Mouse (Mus musculus) kidney, embryonic 14.5 days (tissue): ENCODE results near the gene Pbx4. TPM values are rescaled to one million over a fixed set of nuclear protein-coding genes. Genes with fewer than 3 reads are reported as not detected.

Experiments
- ATAC-seq: fragments of 200-750 bp; cut with Nextera tagmentation; 2 replicates; pipeline ENCODE4 v1.8.0; 2017; ENCODE audit warnings: moderate number of reproducible peaks, mild to moderate bottlenecking, moderate TSS enrichment, moderate library complexity; ENCODE audit not compliant: low FRiP score, low TSS enrichment
- H3K27ac ChIP-seq: fragments of 300-500 bp; sonication (generic); 2 replicates; pipeline ENCODE4 v1.5.1; 2014; ENCODE audit warnings: low read depth, mild to moderate bottlenecking, low read length, moderate library complexity, mixed read lengths
- H3K27me3 ChIP-seq: fragments of 300-500 bp; sonication (generic); 2 replicates; pipeline ENCODE4 v1.6.1; 2014; ENCODE audit warnings: mild to moderate bottlenecking, low read length; ENCODE audit not compliant: control insufficient read depth, insufficient read depth
- H3K36me3 ChIP-seq: fragments of 300-500 bp; sonication (generic); 2 replicates; pipeline ENCODE4 v1.6.1; 2014; ENCODE audit warnings: low read length, mixed read lengths; ENCODE audit not compliant: control insufficient read depth, insufficient read depth
- H3K4me1 ChIP-seq: fragments of 300-500 bp; sonication (generic); 2 replicates; pipeline ENCODE4 v1.6.1; 2014; ENCODE audit warnings: low read length, mixed read lengths; ENCODE audit not compliant: control insufficient read depth, insufficient read depth
- H3K4me2 ChIP-seq: fragments of 300-500 bp; sonication (generic); replicated peaks from 2 replicates; pipeline ENCODE4 v1.6.1; 2014; ENCODE audit warnings: low read depth, mild to moderate bottlenecking, low read length
- H3K4me3 ChIP-seq: fragments of 300-500 bp; sonication (generic); 2 replicates; pipeline ENCODE4 v1.5.1; 2014; ENCODE audit warnings: mild to moderate bottlenecking, low read length
- H3K9ac ChIP-seq: fragments of 300-500 bp; sonication (generic); 2 replicates; pipeline ENCODE4 v1.6.1; 2014; ENCODE audit warnings: low read depth, mild to moderate bottlenecking, low read length, moderate library complexity
- H3K9me3 ChIP-seq: fragments of 300-500 bp; sonication (generic); 2 replicates; pipeline ENCODE4 v1.6.1; 2016; ENCODE audit warnings: low read length; ENCODE audit not compliant: control insufficient read depth
- WGBS: fragments of 180-500 bp; shearing (Covaris S2); extraction: QIAGEN DNeasy Blood & Tissue Kit; methylation state at CpG from one replicate; pipeline ENCODE4 v1.1.7; 2014; 5-methylcytosine and 5-hydroxymethylcytosine counted together
- polyA plus RNA-seq: library from polyadenylated mRNA; unstranded; fragments of >200 nt; fragmentation: Nextera tagmentation; extraction: Ambion mirVana; gene quantifications from 2 replicates; pipeline ENCODE4 v1.2.1, GENCODE M21; 2014

The Pbx4 gene
- polyA plus RNA-seq, 1 experiment from 2014 or later = 9.7 TPM

DNA sequence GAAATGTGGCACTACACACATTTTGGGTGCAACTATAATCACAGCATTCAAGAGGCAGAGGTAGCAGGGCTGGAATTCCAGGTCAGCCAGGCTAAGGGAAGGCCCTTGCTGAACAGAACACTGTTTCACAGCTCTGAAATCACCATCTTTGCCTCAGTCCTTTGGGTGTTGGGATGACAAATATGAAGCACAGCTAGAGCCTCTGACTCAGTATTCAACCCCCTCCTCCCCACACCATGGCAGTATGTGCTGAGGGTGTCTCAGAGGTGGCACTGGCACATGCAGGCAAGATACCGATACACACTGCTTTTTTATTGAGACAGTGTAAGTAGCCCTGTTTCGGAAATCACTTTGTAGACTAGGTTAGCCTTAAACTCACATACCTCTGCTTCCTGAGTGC is 74.0 kb downstream of the Pbx4 start:
- ATAC-seq = no peak

DNA sequence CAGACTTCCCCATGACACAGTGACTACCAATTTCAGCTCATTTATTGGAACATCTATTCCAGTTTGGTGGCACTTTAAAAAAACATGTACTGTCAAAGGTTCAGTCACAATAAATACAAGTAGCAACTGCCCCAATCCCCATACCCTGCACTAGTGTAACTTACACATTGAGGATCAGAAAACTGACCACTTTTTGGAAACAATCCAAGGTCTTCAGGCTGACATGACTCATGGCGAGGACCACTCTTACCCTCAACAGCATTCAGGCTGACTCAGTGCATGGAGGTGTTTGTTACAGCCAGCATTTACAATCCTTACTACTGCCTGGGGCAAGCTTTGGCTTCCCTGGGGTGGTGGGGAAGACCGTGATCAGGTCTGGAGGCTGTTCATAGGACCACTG is 74.8 kb downstream of the Pbx4 start:
- ATAC-seq = no peak
- Histone ChIP-seq H3K27me3 (no peaks in the 10 kb centered on the region), H3K4me2 (no peak overlapping the region), H3K4me1 (peaks cover 5% of the 10 kb centered on the region; the same call in 1 of the 2 replicates), H3K9me3 (no peaks in the 10 kb centered on the region), H3K9ac (no peak overlapping the region), H3K36me3 (peaks cover 41% of the 10 kb centered on the region), H3K4me3 (no peak overlapping the region), H3K27ac (no peak overlapping the region)
- 83% methylated on average over 2 of the region's 2 CpGs for WGBS

More for the DNA sequence above, 74.0 kb downstream of the Pbx4 start:
- 85% methylated on average over 2 of the region's 2 CpGs for WGBS
- Histone ChIP-seq H3K9me3 (no peaks in the 10 kb centered on the region), H3K9ac (no peak overlapping the region), H3K4me1 (peaks cover 9% of the 10 kb centered on the region; the same call in 1 of the 2 replicates), H3K36me3 (peaks cover 32% of the 10 kb centered on the region), H3K4me2 (no peak overlapping the region), H3K27me3 (no peaks in the 10 kb centered on the region), H3K27ac (no peak overlapping the region), H3K4me3 (no peak overlapping the region)

DNA sequence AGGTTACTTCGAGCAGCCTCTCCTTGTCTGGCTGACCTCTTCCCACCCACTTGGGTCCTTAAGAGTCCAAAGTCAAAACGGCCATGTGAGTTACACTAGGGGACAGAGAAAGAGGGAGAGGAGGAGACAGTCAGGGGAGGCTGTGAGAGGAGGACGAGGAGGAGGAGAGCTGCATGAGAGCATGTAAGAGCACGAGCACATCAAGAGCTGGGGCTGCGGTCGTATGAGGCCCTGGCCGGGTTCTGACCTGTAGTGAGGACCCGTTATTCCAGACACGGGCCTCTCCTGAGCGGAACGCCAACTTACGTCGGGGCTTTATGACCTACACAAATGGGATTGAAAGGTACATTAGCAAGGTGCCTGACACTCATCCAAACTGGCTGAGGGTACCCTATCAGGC is 79.6 kb downstream of the Pbx4 start:
- Histone ChIP-seq H3K4me2 (no peak overlapping the region), H3K4me3 (no peak overlapping the region), H3K4me1 (no peaks in the 10 kb centered on the region), H3K9ac (no peak overlapping the region), H3K36me3 (peaks cover 88% of the 10 kb centered on the region), H3K9me3 (no peaks in the 10 kb centered on the region), H3K27ac (no peak overlapping the region), H3K27me3 (no peaks in the 10 kb centered on the region)
- no peak for ATAC-seq
- 91% methylated on average over 13 of the region's 13 CpGs for WGBS

DNA sequence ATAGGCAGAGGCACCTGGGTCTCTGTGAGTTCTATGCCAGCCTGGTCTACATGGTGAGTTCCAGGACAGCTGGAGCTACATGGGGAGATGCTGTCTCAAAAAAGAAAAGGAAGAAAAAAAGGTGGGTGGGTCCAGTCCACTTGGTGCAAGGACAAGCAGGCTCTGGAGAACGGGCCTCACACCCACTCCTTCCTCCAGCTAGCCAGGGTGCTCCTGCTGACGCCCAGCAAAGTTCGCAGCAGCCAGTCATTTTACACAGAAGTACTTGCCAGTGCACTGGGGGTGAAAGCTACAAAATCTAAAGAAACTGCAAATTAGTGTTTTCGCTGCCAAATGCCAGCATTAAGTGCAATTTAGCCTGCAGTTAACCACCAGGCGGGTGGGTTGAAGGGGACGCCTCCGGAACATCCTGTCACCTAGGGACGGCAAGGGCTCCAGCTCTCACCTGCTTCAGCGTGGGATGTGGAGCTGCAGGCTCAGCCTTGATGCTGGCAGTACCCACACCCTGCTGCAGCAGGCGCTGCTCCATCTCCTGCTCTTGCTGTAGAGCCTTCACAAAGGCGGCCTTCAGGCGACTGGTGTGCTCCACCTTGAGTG is 80.3 kb downstream of the Pbx4 start:
- WGBS = 85% methylated on average over 12 of the region's 12 CpGs
- Histone ChIP-seq H3K9me3 (no peaks in the 10 kb centered on the region), H3K4me2 (no peak overlapping the region), H3K27me3 (no peaks in the 10 kb centered on the region), H3K9ac (no peak overlapping the region), H3K36me3 (peaks cover 95% of the 10 kb centered on the region), H3K27ac (no peak overlapping the region), H3K4me1 (no peaks in the 10 kb centered on the region), H3K4me3 (no peak overlapping the region)
- ATAC-seq = no peak

DNA sequence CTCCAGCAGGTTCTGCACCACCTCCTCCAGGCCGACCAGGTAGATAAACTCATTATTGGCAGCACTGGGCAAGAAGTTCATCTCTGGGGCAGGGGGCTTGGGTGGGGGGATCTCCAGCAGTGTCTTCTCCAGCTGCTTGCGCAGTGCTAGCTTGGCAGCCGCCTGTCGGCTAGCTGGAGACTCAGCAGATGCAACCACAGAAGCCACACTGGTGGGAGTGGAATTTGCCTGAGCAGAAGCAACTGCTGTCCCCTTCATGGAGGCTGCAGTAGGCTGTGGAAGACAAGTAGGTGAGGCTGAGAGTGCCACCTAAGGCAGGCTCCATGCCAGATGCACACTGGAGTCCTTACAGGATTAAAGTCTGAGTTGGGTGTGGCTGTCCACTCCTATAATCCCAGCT is 82.2 kb downstream of the Pbx4 start:
- H3K36me3 ChIP-seq = peaks cover 86% of the 10 kb centered on the region
- H3K4me3 ChIP-seq = no peak overlapping the region
- 95% methylated on average over 4 of the region's 4 CpGs for WGBS
- no peaks in the 10 kb centered on the region for H3K27me3 ChIP-seq
- no peak overlapping the region for H3K27ac ChIP-seq
- ATAC-seq = no peak
- no peaks in the 10 kb centered on the region for H3K9me3 ChIP-seq
- no peak overlapping the region for H3K4me2 ChIP-seq
- no peaks in the 10 kb centered on the region for H3K4me1 ChIP-seq
- no peak overlapping the region for H3K9ac ChIP-seq

DNA sequence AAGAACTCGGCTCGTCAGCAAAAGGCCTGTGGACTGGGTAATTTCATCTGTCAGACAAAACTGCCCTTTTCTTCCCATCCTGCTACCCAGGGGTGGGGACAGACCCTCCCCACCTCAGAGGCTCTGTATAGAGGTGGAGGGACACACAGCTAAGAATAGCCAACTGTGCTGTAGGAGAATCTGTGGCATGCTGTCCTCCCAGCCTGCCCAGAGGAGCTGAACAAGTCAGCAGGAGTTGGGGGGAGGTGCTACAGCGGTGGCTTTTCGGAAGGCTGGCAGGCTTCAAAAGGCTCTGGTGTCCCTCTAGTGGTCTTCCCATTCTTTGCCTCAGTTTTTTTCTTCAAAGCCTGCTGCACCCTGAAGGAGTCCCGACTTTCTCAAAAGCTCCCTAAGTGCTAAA is 83.5 kb downstream of the Pbx4 start:
- Histone ChIP-seq H3K9ac (no peak overlapping the region), H3K36me3 (peaks cover 74% of the 10 kb centered on the region), H3K27me3 (no peaks in the 10 kb centered on the region), H3K4me3 (no peak overlapping the region), H3K9me3 (no peaks in the 10 kb centered on the region), H3K27ac (no peak overlapping the region), H3K4me1 (peaks cover 4% of the 10 kb centered on the region; the same call in 1 of the 2 replicates), H3K4me2 (no peak overlapping the region)
- 65% methylated on average over 5 of the region's 5 CpGs for WGBS
- no peak for ATAC-seq

DNA sequence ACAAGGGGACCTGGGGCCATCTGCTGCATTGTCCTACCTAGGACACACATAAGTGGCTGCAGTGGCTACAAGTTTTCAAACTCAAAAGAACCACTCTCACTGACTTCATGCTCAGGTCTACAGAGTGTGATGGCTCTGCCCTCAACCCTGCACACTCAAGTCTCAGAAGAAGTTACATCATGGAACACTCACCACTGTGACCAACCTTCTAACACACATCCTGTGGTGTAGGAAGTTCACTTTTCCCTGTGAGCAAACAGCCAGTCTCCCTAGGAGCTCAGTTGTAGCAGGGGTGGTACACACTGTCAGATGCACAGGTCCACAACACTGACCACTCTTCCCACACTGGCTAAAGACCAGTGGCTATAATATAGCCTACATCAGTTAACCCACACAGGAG is 86.2 kb downstream of the Pbx4 start:
- Histone ChIP-seq H3K9ac (no peak overlapping the region), H3K27me3 (no peaks in the 10 kb centered on the region), H3K27ac (no peak overlapping the region), H3K4me2 (no peak overlapping the region), H3K4me1 (peaks cover 12% of the 10 kb centered on the region; the same call in 1 of the 2 replicates), H3K9me3 (no peaks in the 10 kb centered on the region), H3K4me3 (no peak overlapping the region), H3K36me3 (peaks cover 47% of the 10 kb centered on the region)
- ATAC-seq = no peak

DNA sequence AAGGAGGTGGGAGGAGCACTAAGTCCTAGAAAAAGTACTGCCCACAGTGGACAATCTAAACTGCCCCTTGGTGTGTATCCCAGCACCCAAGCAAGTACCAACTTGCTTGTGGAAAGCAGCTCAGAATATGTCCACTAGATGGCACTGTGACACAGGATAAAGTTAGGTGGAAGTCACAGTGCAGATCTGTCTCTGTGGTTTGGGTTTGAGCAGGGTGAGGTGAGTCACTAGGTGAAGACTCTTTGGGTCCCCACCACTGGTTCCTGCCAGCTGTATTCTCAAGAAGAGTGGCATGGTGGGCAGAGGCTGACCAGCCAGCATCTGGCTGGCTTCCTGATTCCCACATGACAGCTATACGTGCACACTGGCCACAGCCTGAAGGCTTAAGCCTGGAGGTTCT is 86.7 kb downstream of the Pbx4 start:
- peak; percentile 71 for ATAC-seq
- H3K9me3 ChIP-seq = no peaks in the 10 kb centered on the region
- H3K9ac ChIP-seq = no peak overlapping the region
- peaks cover 45% of the 10 kb centered on the region for H3K36me3 ChIP-seq
- no peaks in the 10 kb centered on the region for H3K27me3 ChIP-seq
- H3K27ac ChIP-seq = peak overlapping the region; percentile 47; the same call in 1 of the 2 replicates
- no peak overlapping the region for H3K4me2 ChIP-seq
- WGBS = 64% methylated on average over 1 of the region's 1 CpGs
- no peak overlapping the region for H3K4me3 ChIP-seq
- H3K4me1 ChIP-seq = peaks cover 12% of the 10 kb centered on the region; the same call in 1 of the 2 replicates

DNA sequence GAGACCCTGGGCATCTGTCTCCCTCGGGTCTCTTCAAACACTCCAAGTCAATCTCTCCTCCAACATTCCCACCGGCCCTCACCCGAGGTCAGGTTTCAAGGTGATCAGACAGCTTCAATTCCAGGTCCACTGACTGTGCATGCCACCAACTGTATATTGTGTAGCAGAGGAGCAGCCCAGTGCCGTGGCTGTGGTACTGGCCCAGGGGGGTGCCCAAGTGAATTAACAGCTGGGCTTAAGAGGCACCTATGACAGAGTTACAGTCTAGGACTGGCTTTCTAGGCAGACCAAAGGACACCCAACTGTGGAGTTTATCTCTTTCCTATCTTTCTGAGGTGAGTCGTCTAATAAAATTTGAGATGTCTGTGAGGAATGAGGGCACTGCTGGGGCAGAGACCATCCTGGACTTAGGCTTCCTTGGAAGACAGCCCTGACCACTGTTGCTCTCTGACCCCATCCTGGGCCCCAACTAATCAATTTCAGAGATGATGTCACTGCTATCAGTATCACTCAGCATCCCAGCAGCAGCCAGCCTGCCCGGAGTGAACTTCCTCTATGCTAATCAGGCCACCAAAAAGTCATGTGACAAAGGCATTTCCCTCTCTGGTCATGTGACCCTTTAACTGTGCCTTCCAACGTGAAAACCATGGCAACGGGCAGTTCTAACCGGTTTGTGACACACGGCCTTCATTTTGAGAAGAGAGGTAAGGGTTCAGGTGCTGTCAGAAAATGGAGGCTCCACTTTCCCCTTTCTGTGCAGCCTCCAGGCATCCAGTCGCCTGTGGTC is 87.8 kb downstream of the Pbx4 start:
- peak; percentile 39 for ATAC-seq
- 30% methylated on average over 11 of the region's 11 CpGs for WGBS

More for the DNA sequence above, 87.8 kb downstream of the Pbx4 start:
- Histone ChIP-seq H3K36me3 (peaks cover 34% of the 10 kb centered on the region), H3K4me2 (0 out of 2 replicates have a peak overlapping the region, but pooled peaks have one; percentile 3), H3K4me3 (no peak overlapping the region), H3K4me1 (peaks cover 12% of the 10 kb centered on the region; the same call in 1 of the 2 replicates), H3K9ac (no peak overlapping the region; the same call in 1 of the 2 replicates), H3K27me3 (no peaks in the 10 kb centered on the region), H3K9me3 (no peaks in the 10 kb centered on the region), H3K27ac (peak overlapping the region; percentile 60; the same call in 1 of the 2 replicates)
